Mouse (Mus musculus) kidney, adult 2 months (tissue): ENCODE data around the gene Hoxa9.

Experiments
- CTCF ChIP-seq: fragments of 200-500 bp; conservative IDR thresholded peaks from 2 replicates; pipeline ENCODE4 v1.5.1; 2011; ENCODE audit warnings: low read depth, mild to moderate bottlenecking, control low read depth, low read length, moderate library complexity, mixed read lengths; ENCODE audit not compliant: insufficient read depth, insufficient read length
- POLR2A ChIP-seq: fragments of 200-500 bp; IDR thresholded peaks from one replicate; pipeline ENCODE4 v1.6.1; 2011; ENCODE audit warnings: low read depth, low read length, control low read depth

DNA sequence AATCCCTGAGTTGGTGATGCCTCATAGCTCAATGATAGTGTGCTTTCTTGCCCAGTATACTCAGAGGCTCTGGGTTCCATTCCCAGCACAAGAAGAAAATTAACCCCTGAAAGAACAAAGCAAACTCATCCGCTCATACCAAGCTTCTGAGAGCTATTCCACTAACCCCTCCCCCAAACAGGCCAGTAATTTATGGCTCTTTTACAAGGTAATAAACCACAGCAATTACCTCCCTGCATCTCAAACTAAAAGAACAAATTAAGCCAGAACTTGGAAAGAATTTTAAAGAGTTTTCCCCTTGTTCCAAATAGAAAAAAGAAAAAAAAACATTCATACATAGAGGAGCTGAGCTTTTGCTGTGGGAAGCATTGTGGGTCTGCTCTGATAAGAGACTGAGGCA is 48.1 kb downstream of the Hoxa9 start:
- TF ChIP-seq CTCF (no peak), POLR2A (no peak)
